Mouse (Mus musculus) CH12.LX (cell line): ENCODE data around the gene Olfr996. TPM values are rescaled to one million over a fixed set of nuclear protein-coding genes. Genes with fewer than 3 reads are reported as not detected.
"Not testable (repeated sequence)": the region's sequence is repeated elsewhere in the genome, so short reads cannot be mapped to it uniquely, and the experiment has no call there.

Experiments
- DNase-seq: peaks from one replicate; pipeline ENCODE4 v3.0.0-alpha.2; 2013; ENCODE audit errors: extremely low read depth
- H3K27ac ChIP-seq: 2 replicates; pipeline ENCODE4 v1.5.1; 2012; ENCODE audit warnings: low read depth, mild to moderate bottlenecking, control low read depth, moderate library complexity; ENCODE audit not compliant: insufficient read depth
- H3K27me3 ChIP-seq: replicated peaks from 2 replicates; pipeline ENCODE3; 2012; ENCODE audit warnings: inconsistent platforms
- H3K36me3 ChIP-seq, 2 experiments: replicated peaks in 1 of 2; 2 replicates each; pipeline versions ENCODE3 to v1.6.1; 2012; ENCODE audit warnings: inconsistent platforms in 1 of 2, low read length in 1 of 2, mild to moderate bottlenecking in 1 of 2, mixed read lengths in 1 of 2, moderate library complexity in 1 of 2; ENCODE audit not compliant: control insufficient read depth in 1 of 2, insufficient read depth in 1 of 2
- H3K4me1 ChIP-seq, 2 experiments: 2 replicates each; pipeline ENCODE4 v1.6.1; 2012; ENCODE audit warnings: inconsistent platforms in 1 of 2, moderate library complexity in 1 of 2; ENCODE audit not compliant: insufficient read depth in 2 of 2, control insufficient read depth in 1 of 2
- H3K4me2 ChIP-seq: 2 replicates; pipeline ENCODE4 v1.6.1; 2012; ENCODE audit warnings: low read depth, mild to moderate bottlenecking, control low read depth; ENCODE audit not compliant: poor library complexity, insufficient read depth, severe bottlenecking
- H3K4me3 ChIP-seq, 3 experiments: fragments of 150-350 bp in 1 of 3; sonication (generic) in 1 of 3; replicated peaks in 1 of 3; 2 replicates each; pipeline versions ENCODE3 to v1.5.1; 2011 to 2012; ENCODE audit warnings: low read depth in 2 of 3, low read length in 2 of 3, mild to moderate bottlenecking in 2 of 3, moderate library complexity in 2 of 3, control low read depth in 1 of 3, improper control_type of control experiment in 1 of 3, inconsistent platforms in 1 of 3, mixed read lengths in 1 of 3; ENCODE audit not compliant: poor library complexity in 1 of 3
- H3K79me2 ChIP-seq: replicated peaks from 2 replicates; pipeline ENCODE4 v1.6.1; 2012; ENCODE audit warnings: mild to moderate bottlenecking, moderate library complexity; ENCODE audit not compliant: control insufficient read depth, poor library complexity, insufficient read depth, severe bottlenecking; ENCODE audit errors: extremely low read depth
- H3K9ac ChIP-seq: 2 replicates; pipeline ENCODE4 v1.6.1; 2012; ENCODE audit warnings: low read depth, mild to moderate bottlenecking, control low read depth, moderate library complexity; ENCODE audit not compliant: insufficient read depth
- H3K9me3 ChIP-seq: replicated peaks from 2 replicates; pipeline ENCODE3; 2012; ENCODE audit warnings: low read length, inconsistent platforms, mixed read lengths
- BHLHE40 ChIP-seq: IDR thresholded peaks from 2 replicates; pipeline ENCODE4 v1.6.1; 2011; ENCODE audit warnings: mild to moderate bottlenecking, low read depth, low read length, improper control_type of control experiment
- CTCF ChIP-seq, 2 experiments: IDR thresholded peaks in 1 of 2; conservative IDR thresholded peaks in 1 of 2; 2 replicates each; pipeline ENCODE4 v1.5.1; 2011 to 2012; ENCODE audit warnings: low read depth in 2 of 2, low read length in 2 of 2, improper control_type of control experiment in 1 of 2, inconsistent platforms in 1 of 2, mild to moderate bottlenecking in 1 of 2, moderate library complexity in 1 of 2
- GABPA ChIP-seq: IDR thresholded peaks from 2 replicates; pipeline ENCODE4 v1.6.1; 2012; ENCODE audit warnings: low read depth, low read length, improper control_type of control experiment, inconsistent platforms; ENCODE audit not compliant: insufficient replicate concordance
- KAT2A ChIP-seq: IDR thresholded peaks from 2 replicates; pipeline ENCODE4 v1.6.1; 2012; ENCODE audit warnings: low read length, improper control_type of control experiment, inconsistent platforms; ENCODE audit not compliant: insufficient replicate concordance
- MAFK ChIP-seq: IDR thresholded peaks from 2 replicates; pipeline ENCODE4 v1.6.1; 2011; ENCODE audit warnings: low read length, improper control_type of control experiment; ENCODE audit not compliant: insufficient replicate concordance
- MAZ ChIP-seq: IDR thresholded peaks from 2 replicates; pipeline ENCODE4 v1.6.1; 2012; ENCODE audit warnings: low read depth, mild to moderate bottlenecking, inconsistent platforms, low read length, improper control_type of control experiment, moderate library complexity
- MEF2A ChIP-seq: IDR thresholded peaks from 2 replicates; pipeline ENCODE4 v1.6.1; 2014; ENCODE audit warnings: low read depth, mild to moderate bottlenecking, inconsistent platforms, low read length, improper control_type of control experiment, borderline replicate concordance
- NELFE ChIP-seq: IDR thresholded peaks from 2 replicates; pipeline ENCODE4 v1.6.1; 2011; ENCODE audit warnings: low read depth, low read length, improper control_type of control experiment
- NRF1 ChIP-seq: IDR thresholded peaks from 2 replicates; pipeline ENCODE4 v1.6.1; 2014; ENCODE audit warnings: low read depth, mild to moderate bottlenecking, inconsistent platforms, low read length, improper control_type of control experiment, moderate library complexity
- POLR2A ChIP-seq: IDR thresholded peaks from 2 replicates; pipeline ENCODE4 v1.6.1; 2011; ENCODE audit warnings: low read depth, mild to moderate bottlenecking, improper control_type of control experiment, low read length
- RAD21 ChIP-seq: IDR thresholded peaks from 2 replicates; pipeline ENCODE4 v1.6.1; 2011; ENCODE audit warnings: low read depth, mild to moderate bottlenecking, low read length, improper control_type of control experiment, moderate library complexity
- SIN3A ChIP-seq: IDR thresholded peaks from 2 replicates; pipeline ENCODE4 v1.6.1; 2012; ENCODE audit warnings: low read length, improper control_type of control experiment, inconsistent platforms
- SMC3 ChIP-seq: IDR thresholded peaks from 2 replicates; pipeline ENCODE4 v1.6.1; 2011; ENCODE audit warnings: low read depth, low read length, improper control_type of control experiment
- TCF12 ChIP-seq: IDR thresholded peaks from 2 replicates; pipeline ENCODE4 v1.6.1; 2014; ENCODE audit warnings: low read depth, mild to moderate bottlenecking, inconsistent platforms, low read length, improper control_type of control experiment
- UBTF ChIP-seq: IDR thresholded peaks from 2 replicates; pipeline ENCODE4 v1.6.1; 2012; ENCODE audit warnings: low read depth, mild to moderate bottlenecking, inconsistent platforms, low read length, improper control_type of control experiment, moderate library complexity
- USF2 ChIP-seq: conservative IDR thresholded peaks from 2 replicates; pipeline ENCODE4 v1.6.1; 2011; ENCODE audit warnings: low read depth, low read length, improper control_type of control experiment
- ZNF384 ChIP-seq: IDR thresholded peaks from 2 replicates; pipeline ENCODE4 v1.6.1; 2012; ENCODE audit warnings: low read depth, low read length, improper control_type of control experiment, inconsistent platforms
- dilution Hi-C: fragments of 300-500 bp; cut with MboI; formaldehyde crosslinking; loops from 2 replicates; pipeline ENCODE4 v1.14.3; 2020; ENCODE audit warnings: low sequenced_read_pairs; ENCODE audit not compliant: extremely low pct_unique_long_range_greater_than_20kb, extremely low pct_ligation_motif_present
- in situ Hi-C: fragments of 300-500 bp; cut with MboI; formaldehyde crosslinking; loops from 3 replicates; pipeline ENCODE4 v1.14.3; 2019; ENCODE audit warnings: low sequenced_read_pairs, low pct_ligation_motif_present, low pct_unique_long_range_greater_than_20kb, mixed read lengths
- polyA plus RNA-seq: library from polyadenylated mRNA; unstranded; fragments of >175 nt; gene quantifications from 2 replicates; pipeline ENCODE4 v1.2.1, GENCODE M21; 2012; ENCODE audit warnings: low read depth; ENCODE audit not compliant: insufficient read length
- total RNA-seq, 2 experiments: library from RNA; depleted of rRNA; stranded (reverse); fragments of 300-350 nt in 1 of 2; fragments of >200 nt in 1 of 2; gene quantifications; 2 replicates each; pipeline ENCODE4 v1.2.3; 2012 to 2014

Olfr996 gene
- total and polyA plus RNA-seq, 3 experiments = not detected

DNA sequence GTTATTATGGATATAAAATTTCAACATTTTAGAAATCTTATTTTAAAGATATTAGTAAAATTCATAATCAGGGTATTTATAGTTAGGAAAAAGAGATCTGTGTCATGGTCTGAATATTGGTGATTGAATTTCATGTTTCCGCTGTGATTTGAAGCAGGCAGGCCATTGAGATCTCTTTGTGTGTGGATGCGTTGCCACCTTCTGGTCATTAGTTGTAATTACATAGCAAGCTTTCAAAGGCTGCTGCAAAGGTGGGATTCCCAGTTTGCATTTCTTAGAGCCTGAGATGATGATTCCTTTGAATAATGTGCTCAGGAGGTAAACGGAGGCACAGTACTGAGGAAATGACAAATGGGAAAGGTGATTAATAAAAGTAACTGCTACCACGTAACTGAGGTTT lies 17.8 kb upstream of the Olfr996 start:
- H3K79me2 ChIP-seq = no peaks in the 10 kb centered on the region
- dilution Hi-C loops (no loop called here), in situ Hi-C loops (loop anchor here (10.0 to 25.0 kb wide), 2 partner anchors 274 to 436 kb away; no protein-coding TSS in a partner anchor)
- H3K4me1 ChIP-seq = no peaks in the 10 kb centered on the region
- TF ChIP-seq SMC3 (peak; percentile 71), RAD21 (peak; percentile 89), CTCF (conservative IDR thresholded peaks at IDR 0.05 in 1 of 2, IDR thresholded peaks at IDR 0.05 in 1 of 2; ENCODE audit: low read depth in 2 of 2, low read length in 2 of 2) (peak; percentile 82 to 85), POLR2A (no peak)
- H3K4me3 ChIP-seq = no peak overlapping the region
- H3K9me3 ChIP-seq = no peaks in the 10 kb centered on the region
- no peak overlapping the region for H3K4me2 ChIP-seq
- no peak overlapping the region for H3K27ac ChIP-seq
- no peaks in the 10 kb centered on the region for H3K27me3 ChIP-seq
- no peak overlapping the region for H3K9ac ChIP-seq
- DNase-seq = peak; percentile 48
- H3K36me3 ChIP-seq = no peaks in the 10 kb centered on the region

DNA sequence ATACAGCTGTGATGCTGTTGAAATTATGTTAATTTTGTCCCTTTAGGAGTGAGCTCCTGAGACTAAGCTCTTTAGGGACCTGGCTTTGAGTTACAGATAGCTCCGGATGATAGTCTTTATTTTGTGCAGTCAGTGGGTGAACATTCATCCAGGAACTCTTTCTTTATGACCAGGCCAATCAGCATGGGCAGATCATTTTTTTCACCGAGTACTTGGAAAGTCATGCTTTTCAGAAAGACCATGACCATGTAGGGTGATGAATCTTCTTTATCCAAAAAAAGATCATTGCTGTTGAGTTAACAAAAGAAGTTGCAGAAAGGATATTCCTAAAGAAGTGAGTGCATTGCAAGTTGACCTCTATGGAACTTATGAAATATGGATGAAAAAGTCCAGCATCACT lies 9.6 kb downstream of the Olfr996 start, which contains the start of gene Olfr998:
Gene Olfr998, plus strand, starts transcription at position 301 of the 400 bp plus-strand sequence.
- H3K4me2 ChIP-seq, H3K9ac ChIP-seq, H3K27ac ChIP-seq, H3K9me3 ChIP-seq, H3K4me3 ChIP-seq, dilution Hi-C loops, in situ Hi-C loops, H3K36me3 ChIP-seq, H3K79me2 ChIP-seq, DNase-seq, H3K4me1 ChIP-seq, H3K27me3 ChIP-seq: not testable (repeated sequence)

- dilution Hi-C loops = no loop called here
- TF ChIP-seq ZNF384 (no peak), MAFK (no peak), MEF2A (no peak), NRF1 (no peak), USF2 (no peak), UBTF (no peak), GABPA (no peak), MAZ (no peak), BHLHE40 (no peak), KAT2A (no peak), SIN3A (no peak), NELFE (no peak), TCF12 (no peak)
- Histone ChIP-seq H3K27ac (no peak within 1 kb of the TSS), H3K79me2 (no peaks in the 10 kb centered on the region), H3K9me3 (no peaks in the 10 kb centered on the region), H3K36me3 (no peaks in the 10 kb centered on the region), H3K4me1 (no peaks in the 10 kb centered on the region), H3K4me2 (no peak within 1 kb of the TSS), H3K4me3 (no peak within 1 kb of the TSS), H3K27me3 (no peaks in the 10 kb centered on the region), H3K9ac (no peak within 1 kb of the TSS)
- no peak for DNase-seq
- in situ Hi-C loops = no loop called here
Measured at GRCm38 (mm10) chr2:85611803-85612202, 32.8 kb downstream of the Olfr996 start, which contains the start of gene Olfr1000. TSS of gene Olfr1000 (minus strand) at chr2:85611903.

Other genes starting within 250 kb of the Olfr996 start
- gene Olfr987, start 239.9 kb upstream of the Olfr996 start, total RNA-seq (2012; rRNA removed) = not detected in 2 replicates
- not detected in 2 replicates for gene Olfr987, start 239.9 kb upstream of the Olfr996 start, total RNA-seq (2014; rRNA removed)
- gene Olfr987, start 239.9 kb upstream of the Olfr996 start, polyA plus RNA-seq = not detected in 2 replicates
- gene Olfr988, start 216.0 kb upstream of the Olfr996 start, total RNA-seq (2012; rRNA removed) = not detected in 2 replicates
- gene Olfr988, start 216.0 kb upstream of the Olfr996 start, total RNA-seq (2014; rRNA removed) = not detected in 2 replicates
- gene Olfr988, start 216.0 kb upstream of the Olfr996 start, polyA plus RNA-seq = not detected in 2 replicates
- gene Olfr992, start 169.7 kb upstream of the Olfr996 start, total RNA-seq (2012; rRNA removed) = not detected in 2 replicates
- gene Olfr992, start 169.7 kb upstream of the Olfr996 start, total RNA-seq (2014; rRNA removed) = not detected in 2 replicates
- gene Olfr992, start 169.7 kb upstream of the Olfr996 start, polyA plus RNA-seq = not detected in 2 replicates
- gene Olfr993, start 164.3 kb upstream of the Olfr996 start, total RNA-seq (2012; rRNA removed) = not detected in 2 replicates
- not detected in 2 replicates for gene Olfr993, start 164.3 kb upstream of the Olfr996 start, total RNA-seq (2014; rRNA removed)
- gene Olfr993, start 164.3 kb upstream of the Olfr996 start, polyA plus RNA-seq = not detected in 2 replicates
- gene Olfr994, start 142.8 kb upstream of the Olfr996 start, total RNA-seq (2012; rRNA removed) = not detected in 2 replicates
- not detected in 2 replicates for gene Olfr994, start 142.8 kb upstream of the Olfr996 start, total RNA-seq (2014; rRNA removed)
- not detected in 2 replicates for gene Olfr994, start 142.8 kb upstream of the Olfr996 start, polyA plus RNA-seq
- not detected in 2 replicates for gene Olfr995, start 135.6 kb upstream of the Olfr996 start, total RNA-seq (2012; rRNA removed)
- not detected in 2 replicates for gene Olfr995, start 135.6 kb upstream of the Olfr996 start, total RNA-seq (2014; rRNA removed)
- gene Olfr995, start 135.6 kb upstream of the Olfr996 start, polyA plus RNA-seq = not detected in 2 replicates
- gene 4833423E24Rik, start 60.2 kb upstream of the Olfr996 start, total RNA-seq (2012; rRNA removed) = not detected in 2 replicates
- gene 4833423E24Rik, start 60.2 kb upstream of the Olfr996 start, total RNA-seq (2014; rRNA removed) = not detected in 2 replicates
- not detected in 2 replicates for gene 4833423E24Rik, start 60.2 kb upstream of the Olfr996 start, polyA plus RNA-seq
- not detected in 2 replicates for gene Olfr998, start 9.7 kb downstream of the Olfr996 start, total RNA-seq (2012; rRNA removed)
- not detected in 2 replicates for gene Olfr998, start 9.7 kb downstream of the Olfr996 start, total RNA-seq (2014; rRNA removed)
- gene Olfr998, start 9.7 kb downstream of the Olfr996 start, polyA plus RNA-seq = not detected in 2 replicates
- not detected in 2 replicates for gene Olfr1000, start 32.7 kb downstream of the Olfr996 start, total RNA-seq (2012; rRNA removed)
- gene Olfr1000, start 32.7 kb downstream of the Olfr996 start, total RNA-seq (2014; rRNA removed) = not detected in 2 replicates
- gene Olfr1000, start 32.7 kb downstream of the Olfr996 start, polyA plus RNA-seq = not detected in 2 replicates
- not detected in 2 replicates for gene Olfr1002, start 71.5 kb downstream of the Olfr996 start, total RNA-seq (2012; rRNA removed)
- gene Olfr1002, start 71.5 kb downstream of the Olfr996 start, total RNA-seq (2014; rRNA removed) = not detected in 2 replicates
- gene Olfr1002, start 71.5 kb downstream of the Olfr996 start, polyA plus RNA-seq = not detected in 2 replicates
- gene Olfr154, start 85.2 kb downstream of the Olfr996 start, total RNA-seq (2012; rRNA removed) = not detected in 2 replicates
- not detected in 2 replicates for gene Olfr154, start 85.2 kb downstream of the Olfr996 start, total RNA-seq (2014; rRNA removed)
- not detected in 2 replicates for gene Olfr154, start 85.2 kb downstream of the Olfr996 start, polyA plus RNA-seq
- gene Olfr1006, start 99.6 kb downstream of the Olfr996 start, total RNA-seq (2012; rRNA removed) = not detected in 2 replicates
- gene Olfr1006, start 99.6 kb downstream of the Olfr996 start, total RNA-seq (2014; rRNA removed) = not detected in 2 replicates
- gene Olfr1006, start 99.6 kb downstream of the Olfr996 start, polyA plus RNA-seq = not detected in 2 replicates
- not detected in 2 replicates for gene Olfr1008, start 110.2 kb downstream of the Olfr996 start, total RNA-seq (2012; rRNA removed)
- not detected in 2 replicates for gene Olfr1008, start 110.2 kb downstream of the Olfr996 start, total RNA-seq (2014; rRNA removed)
- not detected in 2 replicates for gene Olfr1008, start 110.2 kb downstream of the Olfr996 start, polyA plus RNA-seq
- gene Olfr1009, start 136.2 kb downstream of the Olfr996 start, total RNA-seq (2012; rRNA removed) = not detected in 2 replicates
- not detected in 2 replicates for gene Olfr1009, start 136.2 kb downstream of the Olfr996 start, total RNA-seq (2014; rRNA removed)
- not detected in 2 replicates for gene Olfr1009, start 136.2 kb downstream of the Olfr996 start, polyA plus RNA-seq
- gene Olfr1012, start 183.6 kb downstream of the Olfr996 start, total RNA-seq (2012; rRNA removed) = not detected in 2 replicates
- gene Olfr1012, start 183.6 kb downstream of the Olfr996 start, total RNA-seq (2014; rRNA removed) = not detected in 2 replicates
- gene Olfr1012, start 183.6 kb downstream of the Olfr996 start, polyA plus RNA-seq = not detected in 2 replicates
- not detected in 2 replicates for gene Olfr1013, start 187.9 kb downstream of the Olfr996 start, total RNA-seq (2012; rRNA removed)
- not detected in 2 replicates for gene Olfr1013, start 187.9 kb downstream of the Olfr996 start, total RNA-seq (2014; rRNA removed)
- not detected in 2 replicates for gene Olfr1013, start 187.9 kb downstream of the Olfr996 start, polyA plus RNA-seq
- gene Olfr1014, start 193.5 kb downstream of the Olfr996 start, total RNA-seq (2012; rRNA removed) = not detected in 2 replicates
- not detected in 2 replicates for gene Olfr1014, start 193.5 kb downstream of the Olfr996 start, total RNA-seq (2014; rRNA removed)
- not detected in 2 replicates for gene Olfr1014, start 193.5 kb downstream of the Olfr996 start, polyA plus RNA-seq
- gene Olfr1015, start 202.8 kb downstream of the Olfr996 start, total RNA-seq (2012; rRNA removed) = not detected in 2 replicates
- gene Olfr1015, start 202.8 kb downstream of the Olfr996 start, total RNA-seq (2014; rRNA removed) = not detected in 2 replicates
- gene Olfr1015, start 202.8 kb downstream of the Olfr996 start, polyA plus RNA-seq = not detected in 2 replicates
- not detected in 2 replicates for gene Olfr1016, start 223.3 kb downstream of the Olfr996 start, total RNA-seq (2012; rRNA removed)
- gene Olfr1016, start 223.3 kb downstream of the Olfr996 start, total RNA-seq (2014; rRNA removed) = not detected in 2 replicates
- gene Olfr1016, start 223.3 kb downstream of the Olfr996 start, polyA plus RNA-seq = not detected in 2 replicates
- not detected in 2 replicates for gene Olfr1018, start 239.3 kb downstream of the Olfr996 start, total RNA-seq (2012; rRNA removed)
- not detected in 2 replicates for gene Olfr1018, start 239.3 kb downstream of the Olfr996 start, total RNA-seq (2014; rRNA removed)
- gene Olfr1018, start 239.3 kb downstream of the Olfr996 start, polyA plus RNA-seq = not detected in 2 replicates